Mouse (Mus musculus) left cerebral cortex, adult 2 months (tissue): ENCODE measurements around the gene Ccdc121. TPM values are rescaled to one million over a fixed set of nuclear protein-coding genes. Genes with fewer than 3 reads are reported as not detected.

Experiments used
- DNase-seq, 2 experiments: peaks; one replicate each; pipeline ENCODE4 v3.0.0; 2021 to 2022; ENCODE audit warnings: low spot score in 2 of 2, mixed read lengths in 1 of 2; ENCODE audit errors: extremely low spot score in 1 of 2
- H3K27ac ChIP-seq: fragments of 200-600 bp; 2 replicates; pipeline ENCODE4 v1.8.1; 2022
- H3K4me3 ChIP-seq: fragments of 200-600 bp; 2 replicates; pipeline ENCODE4 v1.8.1; 2022
- CTCF ChIP-seq: fragments of 200-600 bp; IDR thresholded peaks from 2 replicates; pipeline ENCODE4 v1.8.1; 2022; ENCODE audit warnings: antibody characterized with exemption, mild to moderate bottlenecking, moderate library complexity
- intact Hi-C: fragments of 180-260 bp; cut with DNase I; formaldehyde crosslinking; loops from one replicate; pipeline ENCODE4 v1.15.1; 2025
- total RNA-seq, 2 experiments: library from RNA; stranded (reverse); gene quantifications; 2 replicates each; pipeline ENCODE4 v1.2.3; 2021

The Ccdc121 gene
- total RNA-seq, 2 experiments from 2014 or later = 0.37 TPM; not detected in 1

DNA sequence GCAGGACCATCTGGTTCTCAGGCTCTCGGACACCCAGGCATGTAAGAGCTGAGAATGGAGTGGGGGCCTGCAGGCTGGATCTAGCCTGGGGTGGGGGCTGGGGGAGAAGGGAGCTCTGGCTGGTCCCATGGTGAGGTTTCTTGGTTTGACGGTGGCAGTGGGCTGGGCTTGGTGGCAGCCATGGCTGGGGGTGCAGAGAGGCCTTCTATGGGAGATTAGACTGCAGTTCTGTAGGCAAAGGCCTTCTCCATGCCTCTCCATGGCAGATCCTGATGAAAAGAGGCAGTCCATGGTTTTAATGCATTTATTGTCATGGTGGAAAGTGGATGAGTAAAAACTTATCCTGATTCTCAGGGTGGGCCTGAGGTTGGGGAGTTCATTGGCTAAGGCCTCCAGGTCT, 7.8 kb downstream of the Ccdc121 start:
- intact Hi-C loops = no loop called here
- Histone ChIP-seq H3K4me3 (no peak overlapping the region), H3K27ac (no peak overlapping the region)
- no peak for TF ChIP-seq CTCF
- DNase-seq = no peak

DNA sequence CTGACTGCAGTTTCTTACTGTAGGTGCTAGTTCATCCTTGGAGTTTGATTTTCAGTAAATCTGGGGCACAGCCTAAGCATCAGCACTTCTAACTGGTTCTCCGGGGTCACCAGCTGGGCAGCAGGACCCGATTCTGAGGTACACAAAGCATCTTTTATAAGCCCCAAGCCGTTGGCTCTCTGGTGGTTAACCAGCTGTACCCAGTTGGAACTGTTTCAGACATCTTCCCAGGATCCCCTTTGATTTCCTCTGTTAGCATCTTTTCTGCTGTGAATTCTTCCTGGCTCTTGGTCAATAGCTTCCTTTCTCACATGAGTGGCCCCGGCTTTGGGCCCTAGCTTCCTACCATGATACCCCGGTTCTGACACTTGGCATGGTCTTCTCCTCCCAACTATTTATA, 26.6 kb downstream of the Ccdc121 start:
- no peak overlapping the region for H3K4me3 ChIP-seq
- H3K27ac ChIP-seq = no peak overlapping the region
- TF ChIP-seq CTCF = no peak
- intact Hi-C loops = no loop called here
- DNase-seq = no peak

DNA sequence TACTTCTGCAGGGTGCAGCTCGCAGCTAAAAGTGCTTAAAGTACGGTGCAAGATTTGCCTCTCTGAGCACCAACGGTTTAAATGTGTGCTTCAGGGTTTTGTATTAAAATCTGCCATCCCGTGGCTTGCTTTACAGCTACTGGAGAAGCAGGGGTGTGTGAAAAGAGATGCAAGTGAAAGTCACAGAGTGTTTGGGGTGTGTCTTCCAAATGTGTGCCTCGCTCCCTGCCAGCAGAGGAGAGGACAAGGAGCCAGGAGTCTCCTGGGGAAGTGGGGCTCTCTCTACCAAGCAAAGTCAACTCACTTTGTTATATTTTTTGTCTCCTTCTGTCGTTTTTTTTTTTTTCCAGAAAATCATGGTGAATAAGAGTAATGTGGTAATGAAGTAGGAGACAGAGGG, 34.7 kb downstream of the Ccdc121 start:
- no peak for TF ChIP-seq CTCF
- Histone ChIP-seq H3K27ac (no peak overlapping the region), H3K4me3 (no peak overlapping the region)
- intact Hi-C loops = no loop called here
- no peak for DNase-seq

DNA sequence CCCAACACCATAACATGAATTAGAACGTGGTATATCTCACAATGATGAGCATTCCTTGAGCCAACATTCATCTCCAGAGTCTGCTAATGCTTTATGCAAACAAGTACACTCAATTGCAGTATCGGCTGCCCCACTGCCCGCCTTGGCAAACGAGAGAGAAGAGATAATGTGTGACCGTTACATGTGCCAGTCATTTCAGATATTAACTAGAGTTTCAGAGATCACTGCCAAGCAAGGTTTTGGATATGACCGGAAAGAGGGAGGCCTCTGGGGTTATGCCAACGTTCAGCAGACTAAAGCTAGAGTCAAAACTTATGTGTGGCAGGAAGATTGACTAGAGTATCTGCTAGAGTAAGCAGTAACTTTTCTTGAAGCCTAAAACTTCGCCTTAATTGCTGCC, 35.1 kb downstream of the Ccdc121 start:
- Histone ChIP-seq H3K27ac (no peak overlapping the region), H3K4me3 (no peak overlapping the region)
- DNase-seq = no peak
- no peak for TF ChIP-seq CTCF
- intact Hi-C loops = no loop called here

DNA sequence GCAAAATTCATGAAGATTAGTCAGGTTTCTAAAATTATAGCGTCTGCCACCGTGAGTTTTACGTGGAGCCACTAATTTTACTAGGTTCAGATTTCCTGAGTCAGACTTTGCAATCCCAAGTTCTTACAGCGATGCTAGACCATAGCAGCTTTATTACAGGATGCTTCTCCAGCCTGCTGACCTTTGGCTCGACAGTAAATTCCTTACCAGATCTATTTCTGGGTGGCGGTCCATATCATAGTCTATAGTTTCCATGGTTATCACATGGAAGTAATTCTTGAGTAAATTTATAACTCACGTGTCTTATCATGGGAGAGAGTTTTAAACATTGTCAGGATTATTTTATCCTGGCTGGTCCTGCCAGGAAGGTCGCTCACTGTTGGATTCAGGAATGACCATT, 41.8 kb downstream of the Ccdc121 start:
- intact Hi-C loops = loop anchor here (5.0 kb wide), 2 partner anchors 78 to 197 kb away; no protein-coding TSS in a partner anchor
- H3K4me3 ChIP-seq = no peak overlapping the region
- TF ChIP-seq CTCF = no peak
- H3K27ac ChIP-seq = no peak overlapping the region
- no peak for DNase-seq

DNA sequence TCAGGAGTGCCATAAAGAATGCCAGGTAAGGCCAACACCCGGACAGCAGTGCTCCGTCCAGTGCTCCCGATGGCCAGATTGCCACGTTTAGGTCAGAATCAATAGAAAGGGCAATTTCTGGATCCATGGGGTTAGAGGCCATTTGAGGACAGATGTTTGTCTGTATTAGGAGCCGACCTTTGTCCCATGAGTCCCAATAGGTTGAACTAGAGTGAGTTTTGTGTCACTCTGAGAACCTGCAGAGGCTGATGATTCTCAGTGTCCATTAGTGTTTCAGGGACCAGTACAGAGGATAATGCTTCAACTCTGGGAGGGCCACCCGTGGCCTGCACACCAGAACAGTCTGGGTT, 44.0 kb downstream of the Ccdc121 start:
- intact Hi-C loops = loop anchor here (5.0 kb wide), 2 partner anchors 80 to 195 kb away; no protein-coding TSS in a partner anchor
- no peak for TF ChIP-seq CTCF
- DNase-seq = no peak

DNA sequence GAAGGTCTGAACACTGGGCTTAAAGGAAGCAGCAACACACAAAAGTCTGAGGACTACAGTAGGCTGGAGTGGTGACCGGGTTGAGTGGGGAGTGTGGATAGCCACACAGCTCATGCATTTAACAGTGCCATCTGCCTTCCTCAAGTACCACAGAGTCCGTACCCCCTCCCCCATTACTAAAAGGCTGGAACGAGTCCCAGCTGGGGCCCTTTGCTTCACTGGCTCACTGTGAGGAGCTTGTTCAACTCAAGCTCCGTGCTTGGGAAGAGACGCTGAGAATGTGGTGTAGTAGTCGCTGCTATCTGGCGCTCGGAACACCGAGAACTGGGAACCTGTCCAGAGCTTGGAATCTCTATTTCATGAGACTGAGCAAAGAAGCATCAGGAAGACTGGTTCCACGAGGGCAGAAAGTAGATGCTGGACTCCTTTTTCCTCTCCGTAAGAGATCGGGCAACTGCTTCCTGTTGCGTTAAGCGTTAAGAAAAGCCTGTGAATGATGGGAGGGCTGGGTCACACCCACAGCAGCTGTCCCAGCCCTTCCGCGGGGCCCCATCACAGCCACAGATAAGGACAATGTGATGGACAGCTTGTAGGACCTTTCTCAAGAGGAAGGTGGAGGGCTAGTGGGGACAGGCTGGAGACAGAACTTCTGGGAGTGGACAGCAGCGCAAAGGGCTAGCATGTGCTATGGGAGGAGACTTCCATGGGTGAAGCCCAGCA, 44.5 kb downstream of the Ccdc121 start:
- DNase-seq = peak; percentile 45 to 52
- H3K4me3 ChIP-seq = no peak overlapping the region
- no peak for TF ChIP-seq CTCF
- intact Hi-C loops = loop anchor here (5.0 kb wide), 2 partner anchors 81 to 194 kb away; no protein-coding TSS in a partner anchor
- peak overlapping the region; percentile 21; the same call in 1 of the 2 replicates for H3K27ac ChIP-seq

More for the DNA sequence above, 44.0 kb downstream of the Ccdc121 start:
- Histone ChIP-seq H3K4me3 (no peak overlapping the region), H3K27ac (no peak overlapping the region; the same call in 1 of the 2 replicates)

DNA sequence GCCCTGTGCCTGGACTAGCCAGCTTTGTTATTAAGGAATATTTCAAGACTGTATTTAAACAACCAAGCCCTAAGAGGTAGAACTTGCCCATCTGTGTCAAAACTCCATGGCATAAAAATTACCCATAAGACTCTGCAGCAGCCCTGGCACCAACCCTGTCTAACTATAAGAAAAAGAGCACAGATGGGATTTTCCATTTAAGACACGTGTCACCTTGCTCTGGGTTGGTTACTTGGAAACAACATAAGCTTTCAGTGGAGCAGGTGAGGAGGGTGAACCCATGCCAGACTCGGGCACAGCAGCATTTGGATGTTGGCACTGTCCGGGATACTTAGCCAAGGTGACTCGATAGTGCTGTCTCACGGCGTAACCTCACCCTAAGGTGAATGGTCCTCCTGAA, 45.2 kb downstream of the Ccdc121 start:
- no peak for TF ChIP-seq CTCF
- H3K27ac ChIP-seq = no peak overlapping the region
- DNase-seq = no peak
- H3K4me3 ChIP-seq = no peak overlapping the region
- intact Hi-C loops = loop anchor here (5.0 kb wide), 2 partner anchors 81 to 194 kb away; no protein-coding TSS in a partner anchor

DNA sequence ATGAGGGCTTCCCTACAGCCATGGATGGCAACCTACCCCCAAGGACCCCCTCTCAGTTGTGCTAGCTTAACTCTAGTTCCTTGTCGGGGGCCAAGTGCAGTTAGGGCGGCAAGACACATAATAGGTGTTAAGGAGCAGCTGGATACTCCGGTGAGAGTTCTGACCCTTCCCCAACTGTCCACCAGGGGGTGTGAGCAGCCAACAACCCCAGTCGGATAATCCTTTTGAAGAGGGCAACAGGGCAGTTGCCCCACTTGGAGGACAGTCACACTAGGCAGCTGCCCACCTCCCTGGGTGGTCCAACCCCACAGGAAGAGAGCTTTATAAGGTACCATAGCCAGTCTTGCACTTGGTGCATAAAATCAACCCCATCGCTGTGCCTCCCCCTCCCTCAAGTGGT, 46.2 kb downstream of the Ccdc121 start:
- intact Hi-C loops = loop anchor here (5.0 kb wide), 2 partner anchors 82 to 193 kb away; no protein-coding TSS in a partner anchor
- DNase-seq = no peak

DNA sequence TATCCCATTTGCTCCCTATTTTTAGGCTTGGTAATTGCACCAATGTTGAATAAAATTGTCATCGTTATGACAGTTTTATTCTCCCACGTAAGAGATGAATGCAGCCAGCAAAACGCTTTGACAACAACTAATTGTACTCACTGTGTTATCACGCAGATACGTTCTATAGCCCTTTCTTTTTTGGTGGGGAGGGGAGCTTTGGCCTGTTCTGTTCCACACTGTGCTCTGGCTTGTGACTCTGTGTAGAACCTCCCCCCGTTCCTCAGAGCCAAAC, 48.4 kb downstream of the Ccdc121 start:
- H3K4me3 ChIP-seq = no peak overlapping the region
- TF ChIP-seq CTCF = no peak
- DNase-seq = no peak
- intact Hi-C loops = no loop called here
- H3K27ac ChIP-seq = no peak overlapping the region; the same call in 1 of the 2 replicates

More for the DNA sequence above, 46.2 kb downstream of the Ccdc121 start:
- TF ChIP-seq CTCF = peak; percentile 55
- H3K4me3 ChIP-seq = no peak overlapping the region
- H3K27ac ChIP-seq = no peak overlapping the region

DNA sequence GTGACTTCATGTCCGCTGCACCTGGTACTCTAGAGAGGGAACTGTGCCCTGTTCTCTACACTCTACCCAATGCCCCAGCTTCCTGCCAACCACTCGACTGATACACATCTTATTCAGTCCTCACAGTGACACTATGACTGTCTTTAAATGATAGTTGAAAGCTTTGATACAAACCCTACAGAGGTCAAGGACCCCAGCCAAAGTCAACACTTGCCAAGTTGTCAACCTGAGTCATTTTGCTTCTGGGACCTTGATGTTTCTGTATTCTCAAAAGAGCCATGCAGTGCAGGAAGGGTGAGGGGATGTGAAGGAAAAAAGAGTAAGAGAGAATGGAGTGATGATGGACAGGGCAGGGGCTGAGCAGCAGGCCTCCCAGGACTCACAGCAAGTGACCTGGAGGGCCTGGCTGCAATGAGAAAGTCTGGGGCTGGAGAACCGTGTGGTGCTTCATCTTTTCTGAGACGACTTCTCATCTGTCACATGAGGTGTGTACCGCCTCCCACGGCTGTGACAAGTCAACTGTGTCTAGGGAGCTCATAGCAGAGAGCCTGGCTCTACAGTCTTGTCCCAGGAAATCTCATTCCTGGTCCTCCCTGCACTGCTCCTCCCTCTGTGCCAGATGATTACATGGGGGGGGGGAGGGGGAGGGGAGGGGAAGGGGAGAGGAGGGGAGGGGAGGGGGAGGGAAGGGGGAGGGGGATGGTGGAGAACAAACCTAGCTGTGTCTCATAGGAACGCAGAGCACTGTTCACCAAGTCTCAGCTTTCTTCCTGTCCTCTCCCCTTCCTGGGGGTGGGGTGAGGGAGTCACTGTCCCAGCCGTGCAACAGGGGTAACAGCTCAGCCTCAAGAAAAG, 49.0 kb downstream of the Ccdc121 start:
- no peak overlapping the region for H3K4me3 ChIP-seq
- intact Hi-C loops = no loop called here
- TF ChIP-seq CTCF = no peak
- peak overlapping the region; percentile 48 for H3K27ac ChIP-seq
- no peak for DNase-seq

DNA sequence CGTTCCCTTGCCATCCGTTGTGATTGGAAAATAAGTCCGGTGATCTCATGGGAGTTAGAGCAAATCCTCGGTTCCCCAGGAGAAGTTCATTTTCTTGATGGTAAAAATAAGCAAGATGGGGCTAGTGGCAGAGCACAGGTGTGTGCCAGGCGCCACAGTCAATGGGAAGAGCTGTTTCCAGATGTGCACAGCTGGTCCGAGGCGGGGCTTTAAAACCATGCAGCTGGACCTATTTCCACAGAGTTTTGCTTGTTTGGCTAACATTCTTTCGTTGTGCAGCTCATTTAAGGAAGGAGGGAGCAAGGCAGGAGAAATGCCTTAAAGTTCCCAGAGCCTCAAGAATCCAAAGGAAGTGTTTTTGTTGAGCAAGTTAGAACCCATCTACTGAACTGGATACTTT, 49.8 kb downstream of the Ccdc121 start:
- H3K4me3 ChIP-seq = no peak overlapping the region
- no peak for TF ChIP-seq CTCF
- no peak overlapping the region for H3K27ac ChIP-seq
- intact Hi-C loops = no loop called here
- DNase-seq = no peak
